Mouse (Mus musculus) intestine, postnatal 0 days (tissue): Measurements from ENCODE around the gene Mbnl1. TPM values are rescaled to one million over a fixed set of nuclear protein-coding genes. Genes with fewer than 3 reads are reported as not detected.
A peak's percentile ranks its signal among the peaks of the same experiment; 100 is the strongest.

Source experiments
- ATAC-seq: fragments of 200-750 bp; cut with Nextera tagmentation; 2 replicates; pipeline ENCODE4 v1.8.0; 2017; ENCODE audit warnings: mild to moderate bottlenecking, moderate TSS enrichment, moderate library complexity
- H3K27ac ChIP-seq: fragments of 300-500 bp; sonication (generic); 2 replicates; pipeline ENCODE4 v1.5.1; 2014; ENCODE audit warnings: mild to moderate bottlenecking, low read depth, low read length, moderate library complexity
- H3K27me3 ChIP-seq: fragments of 300-500 bp; sonication (generic); replicated peaks from 2 replicates; pipeline ENCODE4 v1.6.1; 2014; ENCODE audit warnings: low read length, mixed read lengths; ENCODE audit not compliant: control insufficient read depth, insufficient read depth
- H3K36me3 ChIP-seq: fragments of 300-500 bp; sonication (generic); 2 replicates; pipeline ENCODE4 v1.6.1; 2014; ENCODE audit warnings: mild to moderate bottlenecking, moderate library complexity; ENCODE audit not compliant: control insufficient read depth, insufficient read depth
- H3K4me1 ChIP-seq: fragments of 300-500 bp; sonication (generic); replicated peaks from 2 replicates; pipeline ENCODE4 v1.6.1; 2014; ENCODE audit warnings: antibody characterized with exemption, low read length, mixed read lengths; ENCODE audit not compliant: control insufficient read depth, insufficient read depth
- H3K4me2 ChIP-seq: fragments of 300-500 bp; sonication (generic); replicated peaks from 2 replicates; pipeline ENCODE4 v1.6.1; 2014; ENCODE audit warnings: low read depth, mild to moderate bottlenecking, moderate library complexity
- H3K4me3 ChIP-seq: fragments of 300-500 bp; sonication (generic); 2 replicates; pipeline ENCODE4 v1.5.1; 2014; ENCODE audit warnings: low read depth, low read length
- H3K9ac ChIP-seq: fragments of 300-500 bp; sonication (generic); 2 replicates; pipeline ENCODE4 v1.6.1; 2014; ENCODE audit warnings: mild to moderate bottlenecking, low read depth, low read length
- H3K9me3 ChIP-seq: fragments of 300-500 bp; sonication (generic); 2 replicates; pipeline ENCODE4 v1.6.1; 2016; ENCODE audit warnings: mixed run types; ENCODE audit not compliant: control insufficient read depth
- CTCF ChIP-seq: sonication (generic); IDR thresholded peaks from 2 replicates; pipeline ENCODE4 v1.5.1; 2016; ENCODE audit warnings: low read depth, mild to moderate bottlenecking, control low read depth, antibody characterized with exemption, moderate library complexity
- WGBS: fragments of 180-500 bp; shearing (Covaris S2); extraction: QIAGEN DNeasy Blood & Tissue Kit; methylation state at CpG from one replicate; pipeline ENCODE4 v1.1.7; 2014; 5-methylcytosine and 5-hydroxymethylcytosine counted together
- polyA plus RNA-seq: library from polyadenylated mRNA; unstranded; fragments of >200 nt; fragmentation: Nextera tagmentation; extraction: Ambion mirVana; gene quantifications from 2 replicates; pipeline ENCODE4 v1.2.1, GENCODE M21; 2015

Mbnl1 gene
- polyA plus RNA-seq, 1 experiment from 2014 or later: 55.5 TPM

GRCm38 (mm10) chr3:60616147-60616546, 143.5 kb downstream of the Mbnl1 start:
- no peak overlapping the region for H3K4me3 ChIP-seq
- no peak overlapping the region for H3K4me2 ChIP-seq
- 84% methylated on average over 2 of the region's 2 CpGs for WGBS
- H3K9me3 ChIP-seq: no peaks in the 10 kb centered on the region
- no peaks in the 10 kb centered on the region for H3K27me3 ChIP-seq
- ATAC-seq: no peak
- H3K9ac ChIP-seq: no peak overlapping the region
- H3K36me3 ChIP-seq: peaks cover 16% of the 10 kb centered on the region; the same call in 1 of the 2 replicates
- no peak overlapping the region for H3K27ac ChIP-seq
- H3K4me1 ChIP-seq: 0 out of 2 replicates have a peak, but pooled peaks cover 4% of the 10 kb centered on the region
- TF ChIP-seq CTCF: no peak

DNA sequence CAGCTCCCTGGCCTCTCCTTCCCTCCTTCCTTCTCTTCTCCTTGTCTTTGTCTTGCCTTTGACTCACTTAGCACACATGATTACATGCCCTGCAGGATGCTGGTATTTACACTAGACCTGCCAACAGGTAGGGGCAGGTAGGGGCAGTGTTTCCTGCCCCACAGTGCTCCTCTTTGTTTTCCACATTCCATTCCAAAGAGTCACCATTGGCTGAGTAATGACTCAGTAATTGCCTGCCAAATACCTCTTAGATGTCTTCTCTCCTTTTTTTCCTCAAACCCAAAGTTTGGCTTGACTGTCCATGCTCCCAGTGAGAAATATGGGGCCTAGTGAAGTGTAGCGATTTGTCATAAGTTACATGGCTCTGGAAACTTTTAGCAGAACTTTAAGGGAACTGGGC, 145.0 kb downstream of the Mbnl1 start:
- no peak for ATAC-seq

GRCm38 (mm10) chr3:60620236-60620635, 147.6 kb downstream of the Mbnl1 start:
- H3K4me3 ChIP-seq: no peak overlapping the region
- H3K27ac ChIP-seq: no peak overlapping the region
- H3K36me3 ChIP-seq: peaks cover 22% of the 10 kb centered on the region; the same call in 1 of the 2 replicates
- WGBS: 69% methylated on average over 2 of the region's 2 CpGs
- H3K9me3 ChIP-seq: no peaks in the 10 kb centered on the region
- no peak overlapping the region for H3K4me2 ChIP-seq
- ATAC-seq: no peak
- H3K27me3 ChIP-seq: no peaks in the 10 kb centered on the region
- H3K4me1 ChIP-seq: 0 out of 2 replicates have a peak, but pooled peaks cover 2% of the 10 kb centered on the region
- no peak for TF ChIP-seq CTCF
- no peak overlapping the region for H3K9ac ChIP-seq

More for the DNA sequence above, 145.0 kb downstream of the Mbnl1 start:
- Histone ChIP-seq H3K9me3 (no peaks in the 10 kb centered on the region), H3K36me3 (peaks cover 23% of the 10 kb centered on the region; the same call in 1 of the 2 replicates), H3K27ac (no peak overlapping the region), H3K4me3 (no peak overlapping the region), H3K4me2 (no peak overlapping the region), H3K4me1 (0 out of 2 replicates have a peak, but pooled peaks cover 4% of the 10 kb centered on the region), H3K9ac (no peak overlapping the region), H3K27me3 (no peaks in the 10 kb centered on the region)
- 76% methylated on average over 1 of the region's 1 CpGs for WGBS
- TF ChIP-seq CTCF: no peak

GRCm38 (mm10) chr3:60631183-60631582, 158.6 kb downstream of the Mbnl1 start:
- WGBS: 83% methylated on average over 2 of the region's 2 CpGs
- Histone ChIP-seq H3K4me2 (no peak overlapping the region), H3K27ac (no peak overlapping the region), H3K36me3 (peaks cover 7% of the 10 kb centered on the region; the same call in 1 of the 2 replicates), H3K9me3 (no peaks in the 10 kb centered on the region), H3K27me3 (no peaks in the 10 kb centered on the region), H3K4me1 (no peaks in the 10 kb centered on the region), H3K9ac (no peak overlapping the region), H3K4me3 (no peak overlapping the region)
- TF ChIP-seq CTCF: no peak
- peak; percentile 75 for ATAC-seq

DNA sequence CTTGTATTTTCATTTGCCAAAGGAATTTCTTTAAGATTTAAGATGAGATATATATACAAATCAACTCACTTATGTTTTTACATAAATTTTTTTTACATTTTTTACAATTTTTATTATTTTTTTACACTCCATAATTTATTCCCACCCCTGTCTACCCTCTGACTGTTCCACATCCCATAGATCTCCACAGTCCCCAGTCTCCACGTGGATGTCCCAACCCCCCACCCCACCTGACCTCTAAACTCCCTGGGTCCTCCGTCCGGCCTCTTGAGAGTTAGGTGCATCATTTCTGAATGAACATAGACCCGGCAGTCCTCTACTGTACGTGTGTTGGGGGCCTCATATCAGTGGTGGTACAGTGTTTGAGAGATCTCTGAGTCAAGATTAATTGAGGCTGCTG, 159.1 kb downstream of the Mbnl1 start:
- TF ChIP-seq CTCF: no peak
- ATAC-seq: peak; percentile 26; the same call in 1 of the 2 replicates
- no peak overlapping the region for H3K9ac ChIP-seq
- 86% methylated on average over 5 of the region's 5 CpGs for whole genome bisulfite sequencing
- H3K4me3 ChIP-seq: no peak overlapping the region
- peaks cover 1% of the 10 kb centered on the region; the same call in 1 of the 2 replicates for H3K36me3 ChIP-seq
- H3K27me3 ChIP-seq: no peaks in the 10 kb centered on the region
- H3K9me3 ChIP-seq: no peaks in the 10 kb centered on the region
- no peaks in the 10 kb centered on the region for H3K4me1 ChIP-seq
- no peak overlapping the region for H3K27ac ChIP-seq
- no peak overlapping the region for H3K4me2 ChIP-seq

DNA sequence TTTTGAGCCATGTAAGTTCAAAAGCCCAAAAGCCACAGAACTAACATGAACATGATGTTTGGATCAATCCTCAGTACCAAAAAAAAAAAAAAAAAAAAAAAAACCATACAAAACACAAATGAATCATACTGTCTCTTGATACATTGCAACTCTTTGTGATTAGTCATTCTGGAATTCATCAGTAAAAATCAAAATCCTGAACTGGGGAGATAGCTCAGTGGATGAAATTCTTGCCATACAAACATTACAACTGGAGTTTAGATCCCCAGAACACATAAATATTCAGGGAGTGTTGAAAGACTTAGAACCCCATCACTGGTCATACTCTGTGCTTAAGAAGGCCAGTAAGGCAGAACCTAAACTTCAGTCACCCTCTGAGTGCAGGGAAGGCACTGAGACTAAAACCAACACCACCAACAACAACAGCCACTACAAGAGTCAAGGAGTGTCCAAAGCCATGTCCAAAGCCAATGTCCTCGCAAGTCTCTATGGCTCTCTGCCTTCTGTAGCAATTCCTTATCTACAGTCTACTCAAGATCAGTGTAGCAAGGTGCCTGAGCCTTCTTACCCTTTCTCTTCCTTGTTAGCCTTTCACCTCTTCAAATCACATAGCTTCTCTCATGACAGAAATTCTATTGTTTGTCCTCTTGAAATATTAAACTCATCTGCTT, 160.3 kb downstream of the Mbnl1 start:
- no peaks in the 10 kb centered on the region for H3K4me1 ChIP-seq
- no peak for TF ChIP-seq CTCF
- no peak overlapping the region for H3K4me3 ChIP-seq
- H3K9me3 ChIP-seq: no peaks in the 10 kb centered on the region
- no peaks in the 10 kb centered on the region for H3K27me3 ChIP-seq
- no peak overlapping the region for H3K27ac ChIP-seq
- WGBS: 75% methylated on average over 1 of the region's 1 CpGs
- ATAC-seq: no peak; the same call in 1 of the 2 replicates
- no peak overlapping the region for H3K9ac ChIP-seq
- no peaks in the 10 kb centered on the region for H3K36me3 ChIP-seq
- no peak overlapping the region for H3K4me2 ChIP-seq
